Mouse (Mus musculus) small intestine, adult 2 months (tissue): ENCODE results near the gene Slc9b2.

Experiments used
- CTCF ChIP-seq: fragments of 200-500 bp; IDR thresholded peaks from 2 replicates; pipeline ENCODE4 v1.5.1; 2012; ENCODE audit warnings: low read depth, mild to moderate bottlenecking, control low read depth, inconsistent platforms, low read length, moderate library complexity, mixed read lengths; ENCODE audit not compliant: insufficient replicate concordance, insufficient read length; ENCODE audit errors: extremely low read depth
- POLR2A ChIP-seq: fragments of 200-500 bp; IDR thresholded peaks from 2 replicates; pipeline ENCODE4 v1.6.1; 2012; ENCODE audit warnings: low read depth, mild to moderate bottlenecking, control low read depth, inconsistent platforms, low read length, moderate library complexity

- TF ChIP-seq POLR2A (no peak), CTCF (no peak)
Measured at GRCm38 (mm10) chr3:135314811-135315210, 7.3 kb downstream of the Slc9b2 start.
